Mouse (Mus musculus) stomach, postnatal 0 days (tissue): Measurements from ENCODE around the gene Tnnc2.

Experiments used
- CTCF ChIP-seq: IDR thresholded peaks from 2 replicates; pipeline ENCODE4 v1.5.1; 2016; ENCODE audit warnings: antibody characterized with exemption, low read depth, mild to moderate bottlenecking, moderate library complexity
- EP300 ChIP-seq: optimal IDR thresholded peaks from 2 replicates; pipeline ENCODE3; 2016; ENCODE audit warnings: antibody characterized with exemption

GRCm38 (mm10) chr2:164779481-164780086 is at the start of gene Tnnc2:
- TF ChIP-seq CTCF (no peak), EP300 (no peak)
